Mouse (Mus musculus): Measurements from ENCODE around the gene Ctnnal1. TPM values are rescaled to one million over a fixed set of nuclear protein-coding genes. Genes with fewer than 3 reads are reported as not detected.

Ctnnal1 gene
- total RNA-seq, 1 experiment: 62.0 TPM

DNA sequence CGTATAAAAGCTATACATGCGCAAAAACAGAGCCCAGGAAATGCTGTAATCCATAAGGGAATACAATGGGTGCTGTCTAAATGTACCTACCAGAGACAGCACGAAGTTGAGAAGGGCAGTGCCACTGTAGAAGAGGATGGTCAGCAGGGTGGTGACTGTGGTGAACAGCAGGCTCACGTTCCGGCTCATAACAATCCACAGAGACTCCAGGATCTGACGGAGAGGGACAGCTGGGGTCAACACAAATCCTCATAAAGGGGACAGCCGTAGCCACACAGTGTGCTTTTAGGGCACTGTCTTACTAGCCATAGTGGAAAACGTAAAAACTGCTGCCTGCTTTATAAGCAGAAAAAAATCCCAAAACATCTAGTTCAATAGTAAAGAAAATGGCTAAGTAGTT, 34.2 kb upstream of the Ctnnal1 start:
- Histone ChIP-seq H3K4me1 (ENCODE audit: control insufficient read depth in 2 of 2, insufficient read depth in 2 of 2, low read length in 2 of 2, poor library complexity in 1 of 2) (peaks cover 15% of the 10 kb centered on the region in 2 experiments), H3K4me3 (ENCODE audit: insufficient read depth in 1 of 2, low read depth in 1 of 2, low read length in 2 of 2, poor library complexity in 1 of 2, severe bottlenecking in 1 of 2) (no peak overlapping the region), H3K9me3 (ENCODE audit: control insufficient read depth, insufficient read depth, low read depth, low read length) (no peaks in the 10 kb centered on the region), H3K27ac (ENCODE audit: insufficient read depth, low read depth, low read length, poor library complexity, severe bottlenecking) (peak overlapping the region; percentile 57; the same call in 1 of the 2 replicates), H3K36me3 (ENCODE audit: control insufficient read depth, insufficient read depth, low read length, poor library complexity, severe bottlenecking) (peaks cover 43% of the 10 kb centered on the region), H3K9ac (ENCODE audit: insufficient read depth, low read depth, low read length, poor library complexity, severe bottlenecking) (no peak overlapping the region)
- DNase-seq (ENCODE audit: low read depth, low spot score): no peak
- TF ChIP-seq MAFK (IDR thresholded peaks at IDR 0.05; ENCODE audit: insufficient read depth, low read depth, low read length) (no peak), ZNF384 (IDR thresholded peaks at IDR 0.05; ENCODE audit: low read depth, low read length) (no peak), HCFC1 (IDR thresholded peaks at IDR 0.05; ENCODE audit: borderline replicate concordance, insufficient read depth, low read length) (no peak), ZC3H11A (IDR thresholded peaks at IDR 0.05; ENCODE audit: borderline replicate concordance, low read depth, low read length) (no peak), CHD2 (IDR thresholded peaks at IDR 0.05; ENCODE audit: low read depth, low read length) (no peak)
- in situ Hi-C loops (cut with MboI; ENCODE audit: low sequenced_read_pairs in 2 of 2, unreplicated experiment in 2 of 2): no loop called here

DNA sequence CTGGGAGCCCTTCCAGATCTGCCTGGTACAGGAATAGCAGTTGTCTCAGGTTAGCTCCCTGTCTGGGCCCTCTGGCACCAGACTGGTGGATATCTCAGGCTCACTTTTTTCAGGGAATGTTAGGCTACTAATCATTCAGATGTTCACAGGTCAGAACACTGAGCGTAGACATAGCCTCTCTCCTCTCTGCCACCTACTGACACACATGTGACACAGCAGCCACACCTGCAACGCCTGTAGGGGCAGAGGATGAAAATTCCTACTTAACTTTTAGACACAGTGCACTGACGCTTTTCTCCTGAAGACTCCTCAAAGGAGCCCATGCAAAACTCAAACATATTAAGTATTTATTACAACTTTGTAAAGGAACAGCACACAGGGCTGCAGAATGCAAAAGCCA, 32.5 kb upstream of the Ctnnal1 start:
- no peak overlapping the region for H3K9ac ChIP-seq (ENCODE audit: insufficient read depth, low read depth, low read length, poor library complexity, severe bottlenecking)
- TF ChIP-seq ZC3H11A (IDR thresholded peaks at IDR 0.05; ENCODE audit: borderline replicate concordance, low read depth, low read length): no peak
- TF ChIP-seq CHD2 (IDR thresholded peaks at IDR 0.05; ENCODE audit: low read depth, low read length): no peak
- TF ChIP-seq ZNF384 (IDR thresholded peaks at IDR 0.05; ENCODE audit: low read depth, low read length): no peak
- no peak for TF ChIP-seq HCFC1 (IDR thresholded peaks at IDR 0.05; ENCODE audit: borderline replicate concordance, insufficient read depth, low read length)
- no peak for TF ChIP-seq MAFK (IDR thresholded peaks at IDR 0.05; ENCODE audit: insufficient read depth, low read depth, low read length)
- no peak for DNase-seq (ENCODE audit: low read depth, low spot score)
- no peak overlapping the region for H3K4me3 ChIP-seq (ENCODE audit: insufficient read depth in 1 of 2, low read depth in 1 of 2, low read length in 2 of 2, poor library complexity in 1 of 2, severe bottlenecking in 1 of 2)
- peaks cover 19 to 21% of the 10 kb centered on the region in 2 experiments for H3K4me1 ChIP-seq (ENCODE audit: control insufficient read depth in 2 of 2, insufficient read depth in 2 of 2, low read length in 2 of 2, poor library complexity in 1 of 2)
- H3K36me3 ChIP-seq (ENCODE audit: control insufficient read depth, insufficient read depth, low read length, poor library complexity, severe bottlenecking): peaks cover 33% of the 10 kb centered on the region
- H3K9me3 ChIP-seq (ENCODE audit: control insufficient read depth, insufficient read depth, low read depth, low read length): no peaks in the 10 kb centered on the region
- 0 out of 2 replicates have a peak overlapping the region, but pooled peaks have one; percentile 66 for H3K27ac ChIP-seq (ENCODE audit: insufficient read depth, low read depth, low read length, poor library complexity, severe bottlenecking)
- in situ Hi-C loops (cut with MboI; ENCODE audit: low sequenced_read_pairs in 2 of 2, unreplicated experiment in 2 of 2): no loop called here

DNA sequence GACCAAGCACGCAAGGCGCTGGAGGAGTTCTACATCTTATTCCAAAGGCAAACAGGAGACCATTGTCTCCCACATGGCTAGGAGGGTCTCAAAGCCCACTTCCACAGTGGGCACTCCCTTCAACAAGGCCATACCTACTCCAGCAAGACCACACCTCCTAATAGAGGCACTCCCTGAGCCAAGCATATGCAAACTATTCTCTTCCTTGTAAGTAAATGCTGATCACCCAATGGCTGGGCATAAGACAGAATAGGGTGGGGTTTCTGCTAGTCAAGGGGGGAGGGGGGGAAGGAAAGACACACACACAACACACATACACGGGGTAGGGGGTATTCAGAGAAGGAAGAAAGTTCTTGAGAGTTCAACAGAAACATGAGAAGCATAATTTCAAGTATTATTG, 29.2 kb upstream of the Ctnnal1 start:
- H3K4me1 ChIP-seq (ENCODE audit: control insufficient read depth in 2 of 2, insufficient read depth in 2 of 2, low read length in 2 of 2, poor library complexity in 1 of 2): peaks cover 19% of the 10 kb centered on the region in 2 experiments
- peaks cover 26% of the 10 kb centered on the region for H3K36me3 ChIP-seq (ENCODE audit: control insufficient read depth, insufficient read depth, low read length, poor library complexity, severe bottlenecking)
- in situ Hi-C loops (cut with MboI; ENCODE audit: low sequenced_read_pairs in 2 of 2, unreplicated experiment in 2 of 2): no loop called here
- no peak overlapping the region for H3K9ac ChIP-seq (ENCODE audit: insufficient read depth, low read depth, low read length, poor library complexity, severe bottlenecking)
- no peaks in the 10 kb centered on the region for H3K9me3 ChIP-seq (ENCODE audit: control insufficient read depth, insufficient read depth, low read depth, low read length)
- TF ChIP-seq ZC3H11A (IDR thresholded peaks at IDR 0.05; ENCODE audit: borderline replicate concordance, low read depth, low read length): no peak
- no peak for TF ChIP-seq MAFK (IDR thresholded peaks at IDR 0.05; ENCODE audit: insufficient read depth, low read depth, low read length)
- TF ChIP-seq CHD2 (IDR thresholded peaks at IDR 0.05; ENCODE audit: low read depth, low read length): no peak
- TF ChIP-seq ZNF384 (IDR thresholded peaks at IDR 0.05; ENCODE audit: low read depth, low read length): no peak
- no peak for TF ChIP-seq HCFC1 (IDR thresholded peaks at IDR 0.05; ENCODE audit: borderline replicate concordance, insufficient read depth, low read length)
- DNase-seq (ENCODE audit: low read depth, low spot score): no peak
- no peak overlapping the region; the same call in 1 of the 2 replicates for H3K27ac ChIP-seq (ENCODE audit: insufficient read depth, low read depth, low read length, poor library complexity, severe bottlenecking)
- no peak overlapping the region for H3K4me3 ChIP-seq (ENCODE audit: insufficient read depth in 1 of 2, low read depth in 1 of 2, low read length in 2 of 2, poor library complexity in 1 of 2, severe bottlenecking in 1 of 2)

DNA sequence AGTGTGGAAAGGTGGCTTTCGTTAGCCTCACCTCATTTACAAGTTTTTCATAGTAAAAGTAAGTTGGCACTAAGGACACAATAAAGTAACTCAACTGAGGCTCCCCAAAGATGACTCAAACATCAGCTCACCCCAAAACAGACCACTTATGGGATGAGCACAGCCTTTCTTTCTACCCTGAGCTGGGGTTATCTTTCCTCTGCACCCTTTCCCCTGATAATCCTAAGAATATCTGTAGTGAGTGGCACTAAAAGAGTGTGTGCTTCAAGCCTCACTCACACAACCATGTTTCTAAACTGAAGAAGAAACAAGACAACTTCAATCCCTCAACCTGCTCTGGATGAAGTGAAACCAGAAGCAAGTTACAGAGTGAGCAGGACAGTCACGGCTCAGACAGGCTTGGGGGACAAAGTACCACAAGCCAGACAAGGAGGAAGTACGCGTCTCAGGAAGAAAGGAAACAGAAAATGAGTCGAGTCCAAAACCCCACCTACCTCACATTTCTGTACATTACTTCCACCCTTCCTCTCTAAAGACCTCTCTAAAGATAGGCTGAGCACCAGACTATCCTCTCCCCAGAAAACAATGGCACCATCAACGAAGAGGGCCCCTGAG, 27.6 kb upstream of the Ctnnal1 start:
- TF ChIP-seq MAFK (IDR thresholded peaks at IDR 0.05; ENCODE audit: insufficient read depth, low read depth, low read length) (no peak), ZNF384 (IDR thresholded peaks at IDR 0.05; ENCODE audit: low read depth, low read length) (no peak), ZC3H11A (IDR thresholded peaks at IDR 0.05; ENCODE audit: borderline replicate concordance, low read depth, low read length) (no peak), HCFC1 (IDR thresholded peaks at IDR 0.05; ENCODE audit: borderline replicate concordance, insufficient read depth, low read length) (no peak), CHD2 (IDR thresholded peaks at IDR 0.05; ENCODE audit: low read depth, low read length) (no peak)
- in situ Hi-C loops (cut with MboI; ENCODE audit: low sequenced_read_pairs in 2 of 2, unreplicated experiment in 2 of 2): no loop called here
- H3K4me1 ChIP-seq (ENCODE audit: control insufficient read depth in 2 of 2, insufficient read depth in 2 of 2, low read length in 2 of 2, poor library complexity in 1 of 2): peaks cover 10 to 11% of the 10 kb centered on the region in 2 experiments
- no peak overlapping the region for H3K9ac ChIP-seq (ENCODE audit: insufficient read depth, low read depth, low read length, poor library complexity, severe bottlenecking)
- peaks cover 24% of the 10 kb centered on the region for H3K36me3 ChIP-seq (ENCODE audit: control insufficient read depth, insufficient read depth, low read length, poor library complexity, severe bottlenecking)
- H3K4me3 ChIP-seq (ENCODE audit: insufficient read depth in 1 of 2, low read depth in 1 of 2, low read length in 2 of 2, poor library complexity in 1 of 2, severe bottlenecking in 1 of 2): no peak overlapping the region
- H3K27ac ChIP-seq (ENCODE audit: insufficient read depth, low read depth, low read length, poor library complexity, severe bottlenecking): no peak overlapping the region
- H3K9me3 ChIP-seq (ENCODE audit: control insufficient read depth, insufficient read depth, low read depth, low read length): no peaks in the 10 kb centered on the region
- DNase-seq (ENCODE audit: low read depth, low spot score): no peak
